Mouse (Mus musculus) megakaryocyte progenitor cell, adult 5-6 weeks (primary cell): ENCODE measurements around the gene Spx. TPM values are rescaled to one million over a fixed set of nuclear protein-coding genes. Genes with fewer than 3 reads are reported as not detected.

Experiments used
- ATAC-seq: replicated peaks from 2 replicates; pipeline ENCODE4 v1.8.0; 2016; ENCODE audit warnings: mild to moderate bottlenecking, moderate TSS enrichment, inconsistent platforms; ENCODE audit not compliant: poor library complexity
- total RNA-seq, 2 experiments: library from RNA; stranded (forward) in 1 of 2; stranded (reverse) in 1 of 2; fragments of 157-497, 149-512 nt in 1 of 2; fragments of 200-1000 nt in 1 of 2; gene quantifications; 2 replicates each; pipeline versions ENCODE4 v1.2.3 to v1.2.4; 2015 to 2017

The Spx gene
- total RNA-seq, 2 experiments from 2014 or later = not detected

GRCm38 (mm10) chr6:142424976-142425375 is 11.7 kb downstream of the Spx start:
- peak; percentile 23; the same call in 1 of the 2 replicates for ATAC-seq

- ATAC-seq = no peak
Observed at GRCm38 (mm10) chr6:142429072-142429471, 15.8 kb downstream of the Spx start.

- ATAC-seq = no peak
Observed at GRCm38 (mm10) chr6:142451381-142451780, 38.1 kb downstream of the Spx start.

GRCm38 (mm10) chr6:142453311-142453710 is 40.1 kb downstream of the Spx start:
- peak; percentile 86 for ATAC-seq

- peak; percentile 76 for ATAC-seq
Observed at GRCm38 (mm10) chr6:142455314-142455996, 42.2 kb downstream of the Spx start.

GRCm38 (mm10) chr6:142458010-142458409 is 44.8 kb downstream of the Spx start:
- no peak for ATAC-seq

- ATAC-seq = no peak
Observed at GRCm38 (mm10) chr6:142459017-142459678, 45.9 kb downstream of the Spx start.

GRCm38 (mm10) chr6:142462194-142462593 is 49.0 kb downstream of the Spx start:
- no peak for ATAC-seq

Other genes with a start within 250 kb of the Spx start
- not detected in 2 replicates for gene Slco1a6, start 204.9 kb upstream of the Spx start, total RNA-seq (2015)
- not detected in 2 replicates for gene Slco1a6, start 204.9 kb upstream of the Spx start, total RNA-seq (2017)
- not detected in 2 replicates for gene Iapp, start 115.0 kb upstream of the Spx start, total RNA-seq (2015)
- not detected in 2 replicates for gene Iapp, start 115.0 kb upstream of the Spx start, total RNA-seq (2017)
- gene Slco1a5, start 90.5 kb upstream of the Spx start, total RNA-seq (2015) = not detected in 2 replicates
- gene Slco1a5, start 90.5 kb upstream of the Spx start, total RNA-seq (2017) = not detected in 2 replicates
- 11.1 and 11.3 TPM in 2 replicates for gene Pyroxd1, start 67.8 kb upstream of the Spx start, total RNA-seq (2015)
- 11.9 and 16.1 TPM in 2 replicates for gene Pyroxd1, start 67.8 kb upstream of the Spx start, total RNA-seq (2017)
- gene Recql, start 26.4 kb upstream of the Spx start, total RNA-seq (2015) = 32.8 and 53.8 TPM in 2 replicates
- gene Recql, start 26.4 kb upstream of the Spx start, total RNA-seq (2017) = 43.0 and 45.4 TPM in 2 replicates
- 32.4 and 36.8 TPM in 2 replicates for gene Golt1b, start 26.2 kb upstream of the Spx start, total RNA-seq (2015)
- gene Golt1b, start 26.2 kb upstream of the Spx start, total RNA-seq (2017) = 33.1 and 40.1 TPM in 2 replicates
- not detected in 2 replicates for gene Gys2, start 59.7 kb downstream of the Spx start, total RNA-seq (2015)
- not detected in 2 replicates for gene Gys2, start 59.7 kb downstream of the Spx start, total RNA-seq (2017)
- gene Ldhb, start 94.5 kb downstream of the Spx start, total RNA-seq (2015) = 66.8 and 67.4 TPM in 2 replicates
- gene Ldhb, start 94.5 kb downstream of the Spx start, total RNA-seq (2017) = 40.4 and 42.0 TPM in 2 replicates
- 0.05 TPM in 1 of 2 replicates, not detected in the other for gene Kcnj8, start 158.2 kb downstream of the Spx start, total RNA-seq (2015)
- not detected in 2 replicates for gene Kcnj8, start 158.2 kb downstream of the Spx start, total RNA-seq (2017)